Mouse (Mus musculus) adrenal gland, postnatal 25 days (tissue): Measurements from ENCODE around the gene Zfand3. TPM values are rescaled to one million over a fixed set of nuclear protein-coding genes. Genes with fewer than 3 reads are reported as not detected.

Experiments used
- DNase-seq: peaks from one replicate; pipeline ENCODE4 v3.0.0; 2021; ENCODE audit warnings: mixed read lengths
- total RNA-seq: library from RNA; stranded (reverse); gene quantifications from 2 replicates; pipeline ENCODE4 v1.2.3, GENCODE M21; 2021

Gene Zfand3
- total RNA-seq, 1 experiment from 2014 or later = 144 TPM

DNA sequence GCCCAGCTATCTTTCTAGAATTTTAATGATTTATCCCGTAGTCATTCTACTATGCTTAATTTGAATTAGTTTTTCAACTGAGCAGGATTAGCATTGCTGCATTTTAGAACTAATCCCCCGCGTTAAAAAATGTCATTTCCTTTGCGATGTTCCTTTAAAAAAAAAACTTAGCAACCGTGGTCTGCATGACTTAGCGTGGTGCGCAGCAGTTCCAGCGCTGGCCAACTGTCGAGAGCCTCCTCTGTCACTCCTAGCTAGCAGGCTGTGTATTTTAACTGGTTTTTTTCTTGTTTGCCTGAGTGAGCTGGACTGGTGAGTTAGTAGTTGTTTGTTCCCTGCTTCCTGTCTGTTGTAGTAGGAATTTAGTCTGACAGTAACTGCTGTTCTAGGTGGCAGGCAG is 48.9 kb downstream of the Zfand3 start:
- DNase-seq = no peak

DNA sequence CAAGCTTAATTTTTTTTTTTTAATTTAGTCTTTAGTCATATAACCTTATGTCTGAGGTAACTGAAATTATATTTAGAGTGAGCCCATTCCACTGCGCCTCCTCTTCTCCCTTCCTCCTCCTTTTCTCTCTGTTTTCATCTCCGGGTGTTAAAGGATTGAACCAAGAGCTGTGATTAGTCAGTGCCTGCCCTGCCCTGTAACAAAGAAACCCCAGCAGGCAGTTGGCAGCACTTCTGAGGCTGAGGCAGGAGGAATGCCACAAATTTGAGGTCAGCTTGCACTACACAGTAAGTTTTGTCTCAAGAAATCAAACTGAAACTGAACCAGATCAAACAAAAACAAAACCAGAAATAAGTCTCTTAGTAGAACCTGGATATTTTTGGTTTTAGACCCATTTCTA is 49.3 kb downstream of the Zfand3 start:
- DNase-seq = no peak

GRCm38 (mm10) chr17:30056226-30056625 is 51.7 kb downstream of the Zfand3 start:
- DNase-seq = no peak

GRCm38 (mm10) chr17:30058594-30058993 is 54.1 kb downstream of the Zfand3 start:
- no peak for DNase-seq

GRCm38 (mm10) chr17:30059066-30059465 is 54.5 kb downstream of the Zfand3 start:
- no peak for DNase-seq

DNA sequence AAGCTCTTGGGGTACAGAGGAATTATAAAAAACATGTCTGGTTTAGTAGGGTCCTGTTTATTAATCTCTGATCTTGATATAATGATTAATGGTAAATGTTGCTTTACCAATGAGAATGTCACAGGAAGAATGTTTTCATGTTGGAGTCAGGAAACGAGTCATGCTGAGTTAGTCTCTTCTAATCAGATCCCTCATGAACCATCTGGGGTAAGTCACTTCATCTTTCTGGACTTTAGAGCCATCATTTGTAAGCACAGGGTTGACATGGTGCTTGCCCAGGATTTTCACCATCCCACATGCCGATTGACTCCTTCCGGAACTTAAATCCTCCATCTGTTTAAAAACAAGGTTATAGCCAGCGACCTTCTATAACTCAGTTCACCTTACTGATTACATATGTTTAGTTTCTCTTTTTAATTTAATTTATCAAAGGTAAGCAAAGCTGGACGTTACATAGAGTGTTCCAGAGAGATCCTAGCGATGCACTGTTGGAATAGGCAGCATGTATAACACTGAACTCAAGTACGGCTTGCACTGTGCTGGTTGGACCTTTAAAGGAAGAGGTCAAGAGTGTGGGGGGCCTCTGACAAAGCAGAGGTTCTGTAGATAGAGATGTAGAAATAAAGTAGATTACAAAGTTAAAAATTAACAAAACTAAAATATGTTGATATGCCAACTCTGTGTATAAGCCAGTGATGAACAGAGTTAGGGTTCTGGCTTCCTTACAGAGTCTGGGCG is 56.7 kb downstream of the Zfand3 start:
- no peak for DNase-seq

- no peak for DNase-seq
These were observed 59.3 kb downstream of the Zfand3 start for GRCm38 (mm10) chr17:30063849-30064248.

- DNase-seq = no peak
These were observed 60.2 kb downstream of the Zfand3 start for GRCm38 (mm10) chr17:30064746-30065145.

GRCm38 (mm10) chr17:30069776-30070175 is 65.2 kb downstream of the Zfand3 start:
- DNase-seq = no peak

GRCm38 (mm10) chr17:30070631-30071030 is 66.1 kb downstream of the Zfand3 start:
- no peak for DNase-seq

DNA sequence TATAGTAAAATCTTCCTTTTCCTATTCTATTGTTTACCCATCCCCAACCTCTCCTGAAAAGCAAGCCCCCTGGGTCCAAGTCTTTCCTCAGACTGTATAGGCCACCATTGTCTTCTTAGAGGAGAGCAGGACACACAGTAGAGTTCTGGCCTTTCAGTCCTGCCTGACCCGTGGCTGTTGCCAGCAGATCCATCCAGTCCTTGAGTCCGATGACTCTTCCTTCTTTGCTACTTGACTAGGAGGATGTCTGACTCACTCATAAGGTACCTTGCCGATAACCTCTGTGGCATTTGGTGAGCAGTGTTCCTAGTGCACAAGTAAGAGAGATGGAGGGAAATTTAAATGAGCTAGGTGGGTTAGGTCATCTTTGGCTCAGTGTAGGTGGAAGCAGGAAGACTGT is 68.1 kb downstream of the Zfand3 start:
- peak; percentile 8 for DNase-seq

GRCm38 (mm10) chr17:30075896-30076295 is 71.4 kb downstream of the Zfand3 start:
- DNase-seq = no peak

- no peak for DNase-seq
These were observed 79.5 kb downstream of the Zfand3 start for GRCm38 (mm10) chr17:30084007-30084406.

DNA sequence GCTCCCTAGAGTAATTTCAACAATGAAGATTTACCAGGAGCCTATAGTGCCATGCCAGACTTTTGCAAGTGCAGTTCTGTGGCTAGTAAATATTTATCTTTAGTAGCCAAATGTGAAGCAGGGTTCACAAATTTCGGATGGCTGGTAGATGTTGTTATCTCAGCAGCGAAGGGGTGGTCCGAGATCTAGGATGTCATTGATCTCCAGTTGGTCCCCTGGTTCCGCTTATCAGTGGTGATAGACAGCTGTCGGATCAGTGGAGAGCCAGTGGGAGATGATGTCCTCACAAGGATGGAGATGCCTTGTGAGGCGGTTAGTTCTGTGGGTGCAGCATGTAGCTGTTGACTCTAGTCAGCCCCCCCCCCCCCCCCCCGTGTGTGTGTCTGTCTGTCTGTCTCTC is 82.2 kb downstream of the Zfand3 start:
- DNase-seq = no peak

DNA sequence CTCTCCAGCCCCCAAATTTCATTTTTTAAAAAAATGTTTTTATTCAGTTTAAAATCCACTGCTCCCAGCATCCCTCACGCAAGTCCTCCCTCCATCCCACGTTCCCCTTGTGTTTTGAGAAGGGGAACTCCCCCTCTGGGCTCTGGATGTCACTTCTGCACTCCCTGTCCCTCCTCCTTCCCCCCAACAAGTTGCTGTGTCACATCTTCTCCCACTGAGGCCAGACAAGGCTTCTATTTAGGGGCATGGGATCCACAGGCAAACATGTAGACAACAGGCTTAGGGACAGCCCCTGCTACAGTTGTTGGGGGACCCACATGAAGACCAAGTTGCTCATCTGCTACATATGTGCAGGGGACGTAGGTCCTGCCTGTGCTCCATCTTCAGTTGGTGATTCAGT is 83.9 kb downstream of the Zfand3 start:
- DNase-seq = no peak

DNA sequence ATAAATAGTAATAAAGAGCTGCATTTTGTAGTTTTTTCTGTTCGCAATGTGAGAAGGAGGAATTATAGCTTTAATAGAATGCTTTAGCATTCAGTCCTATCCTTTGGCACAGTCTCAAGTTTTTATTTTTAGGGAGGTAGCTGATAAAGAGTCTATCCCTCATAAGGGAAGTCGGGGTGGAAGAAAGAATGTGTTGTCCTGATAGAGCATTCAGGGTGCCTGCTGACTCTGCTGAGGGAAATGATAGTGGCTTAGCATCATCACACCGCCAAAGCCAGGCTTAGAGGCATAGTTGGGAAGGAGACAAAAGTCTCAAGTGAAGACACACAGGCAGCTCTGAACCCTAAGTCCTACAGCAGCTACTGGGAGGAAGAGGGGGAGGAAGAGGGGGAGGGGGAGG is 85.9 kb downstream of the Zfand3 start:
- no peak for DNase-seq

GRCm38 (mm10) chr17:30093148-30093749 is 88.7 kb downstream of the Zfand3 start:
- DNase-seq = no peak

GRCm38 (mm10) chr17:30097156-30097555 is 92.6 kb downstream of the Zfand3 start:
- no peak for DNase-seq

DNA sequence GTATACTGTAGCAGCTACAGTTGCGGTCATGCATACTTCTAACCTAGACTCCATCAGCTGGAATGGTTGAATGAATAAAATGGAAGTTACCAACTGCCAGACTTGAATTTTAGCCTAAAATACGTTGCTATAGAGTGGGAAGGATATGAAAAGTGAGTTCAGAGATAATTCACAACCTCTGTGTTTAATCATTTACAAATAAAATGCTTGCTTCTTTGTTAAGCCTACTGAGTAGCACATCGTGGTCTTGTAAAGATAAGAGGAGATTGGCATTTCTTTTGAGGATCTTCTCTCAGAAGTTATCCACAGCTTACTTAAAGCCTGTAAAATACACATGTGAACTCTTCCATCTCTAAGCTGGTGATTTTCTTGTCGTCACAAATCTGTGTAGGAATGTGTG is 93.1 kb downstream of the Zfand3 start:
- DNase-seq = no peak

GRCm38 (mm10) chr17:30099670-30100069 is 95.1 kb downstream of the Zfand3 start:
- DNase-seq = no peak

GRCm38 (mm10) chr17:30101801-30102200 is 97.3 kb downstream of the Zfand3 start:
- DNase-seq = no peak

GRCm38 (mm10) chr17:30103005-30103404 is 98.5 kb downstream of the Zfand3 start:
- DNase-seq = no peak

GRCm38 (mm10) chr17:30103641-30104165 is 99.2 kb downstream of the Zfand3 start:
- no peak for DNase-seq

DNA sequence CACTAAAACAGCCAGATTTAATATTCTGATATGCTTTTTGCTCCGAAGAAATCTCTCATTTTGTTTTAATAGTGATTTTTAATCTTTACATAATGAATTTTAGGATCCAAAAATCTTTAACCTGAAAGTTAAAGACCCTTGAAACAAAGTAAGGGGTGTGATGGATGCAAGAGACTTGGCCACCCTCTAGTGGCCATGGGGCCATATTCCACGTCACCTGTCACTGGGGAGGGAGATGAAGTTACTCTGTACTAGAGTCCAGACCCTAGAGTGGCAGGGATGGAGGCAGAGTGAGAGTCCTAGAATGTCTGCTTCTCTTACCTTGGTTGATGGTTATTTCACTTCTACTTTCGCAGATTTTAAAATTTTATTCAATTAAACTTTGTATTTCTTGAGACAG is 100.8 kb downstream of the Zfand3 start:
- no peak for DNase-seq
